Mouse (Mus musculus) forebrain, embryonic 16.5 days (tissue): ENCODE measurements at regions not wholly inside any gene's neighbourhood (a gene's known extent, or its start where the extent isn't known, plus 50 kb on each side); places are given as distances from the start of the nearest gene placed in this dataset.
"Not testable (repeated sequence)": the region's sequence is repeated elsewhere in the genome, so short reads cannot be mapped to it uniquely, and the experiment has no call there.

Experiments
- ATAC-seq: fragments of 200-750 bp; cut with Nextera tagmentation; 2 replicates; pipeline ENCODE4 v1.8.0; 2017; ENCODE audit warnings: mild to moderate bottlenecking, moderate library complexity
- H3K27ac ChIP-seq: fragments of 300-500 bp; sonication (generic); 2 replicates; pipeline ENCODE4 v1.5.1; 2014; ENCODE audit warnings: low read length, control low read depth
- H3K27me3 ChIP-seq: fragments of 300-500 bp; sonication (generic); replicated peaks from 2 replicates; pipeline ENCODE4 v1.6.1; 2014; ENCODE audit warnings: low read length; ENCODE audit not compliant: control insufficient read depth, insufficient read depth
- H3K36me3 ChIP-seq: fragments of 300-500 bp; sonication (generic); 2 replicates; pipeline ENCODE4 v1.6.1; 2014; ENCODE audit not compliant: control insufficient read depth, insufficient read depth
- H3K4me1 ChIP-seq: fragments of 300-500 bp; sonication (generic); replicated peaks from 2 replicates; pipeline ENCODE4 v1.6.1; 2014; ENCODE audit warnings: low read length; ENCODE audit not compliant: control insufficient read depth, insufficient read depth
- H3K4me2 ChIP-seq: fragments of 300-500 bp; sonication (generic); 2 replicates; pipeline ENCODE4 v1.6.1; 2014; ENCODE audit warnings: mild to moderate bottlenecking, low read length, control low read depth
- H3K4me3 ChIP-seq: fragments of 300-500 bp; sonication (generic); replicated peaks from 2 replicates; pipeline ENCODE4 v1.5.1; 2014; ENCODE audit warnings: mild to moderate bottlenecking, low read length, control low read depth
- H3K9ac ChIP-seq: fragments of 300-500 bp; sonication (generic); replicated peaks from 2 replicates; pipeline ENCODE4 v1.6.1; 2014; ENCODE audit warnings: low read depth, low read length, control low read depth
- H3K9me3 ChIP-seq: fragments of 300-500 bp; sonication (generic); 2 replicates; pipeline ENCODE4 v1.6.1; 2016; ENCODE audit warnings: low read length; ENCODE audit not compliant: control insufficient read depth
- WGBS: fragments of 180-500 bp; shearing (Covaris S2); extraction: QIAGEN DNeasy Blood & Tissue Kit; methylation state at CpG from one replicate; pipeline ENCODE4 v1.1.7; 2014; 5-methylcytosine and 5-hydroxymethylcytosine counted together

DNA sequence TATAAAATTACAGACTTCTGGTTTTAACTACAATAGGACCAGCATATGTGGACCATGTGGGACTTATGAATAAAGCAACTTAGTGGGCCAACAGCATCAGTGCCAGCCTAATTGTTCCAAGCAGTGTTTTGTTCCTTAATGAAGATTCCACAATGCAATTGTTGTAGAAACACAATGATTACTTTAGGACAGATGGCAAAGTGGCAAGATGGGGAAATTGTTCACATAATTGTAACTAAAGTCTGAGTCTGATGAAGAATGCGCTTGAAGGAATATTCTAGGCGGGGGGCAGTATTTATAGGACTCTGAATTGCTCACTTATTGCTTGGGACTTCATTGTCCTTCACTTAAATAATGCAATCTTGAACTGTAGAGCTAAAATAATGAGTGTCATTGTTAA is 253.4 kb upstream of the Kcnj3 start:
- no peak for ATAC-seq
- H3K4me1 ChIP-seq, result no peaks in the 10 kb centered on the region
- no peak overlapping the region for H3K9ac ChIP-seq
- no peaks in the 10 kb centered on the region for H3K9me3 ChIP-seq
- no peak overlapping the region for H3K27ac ChIP-seq
- no peak overlapping the region for H3K4me2 ChIP-seq
- no peaks in the 10 kb centered on the region for H3K27me3 ChIP-seq
- H3K4me3 ChIP-seq, result no peak overlapping the region
- WGBS, result 49% methylated on average over 2 of the region's 2 CpGs
- H3K36me3 ChIP-seq, result no peaks in the 10 kb centered on the region

DNA sequence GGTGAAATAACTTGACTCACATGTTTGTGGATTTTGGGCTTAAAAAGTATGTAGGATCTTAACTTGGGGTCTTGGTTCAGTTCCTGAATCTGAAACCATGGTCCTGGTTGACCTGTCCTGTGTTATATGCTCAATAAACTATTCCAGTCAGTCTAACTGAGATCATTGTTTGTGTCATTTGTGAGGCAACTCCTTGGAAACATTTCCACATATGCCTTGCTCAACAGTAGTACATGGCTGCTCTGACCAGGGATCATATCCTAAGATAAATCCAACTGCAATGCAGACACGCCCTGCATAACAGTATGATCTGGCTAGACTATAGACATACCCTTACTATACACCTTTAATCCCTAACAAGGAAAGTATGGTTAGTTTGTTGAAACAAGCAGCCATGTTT is 228.9 kb upstream of the Kcnj3 start:
- Histone ChIP-seq H3K9ac (no peak overlapping the region), H3K4me1 (no peaks in the 10 kb centered on the region; the same call in 1 of the 2 replicates), H3K4me3 (no peak overlapping the region), H3K27ac (no peak overlapping the region), H3K36me3 (no peaks in the 10 kb centered on the region), H3K9me3 (no peaks in the 10 kb centered on the region), H3K4me2 (no peak overlapping the region), H3K27me3 (no peaks in the 10 kb centered on the region)
- ATAC-seq, result no peak
- WGBS, result 94% methylated on average over 1 of the region's 1 CpGs

DNA sequence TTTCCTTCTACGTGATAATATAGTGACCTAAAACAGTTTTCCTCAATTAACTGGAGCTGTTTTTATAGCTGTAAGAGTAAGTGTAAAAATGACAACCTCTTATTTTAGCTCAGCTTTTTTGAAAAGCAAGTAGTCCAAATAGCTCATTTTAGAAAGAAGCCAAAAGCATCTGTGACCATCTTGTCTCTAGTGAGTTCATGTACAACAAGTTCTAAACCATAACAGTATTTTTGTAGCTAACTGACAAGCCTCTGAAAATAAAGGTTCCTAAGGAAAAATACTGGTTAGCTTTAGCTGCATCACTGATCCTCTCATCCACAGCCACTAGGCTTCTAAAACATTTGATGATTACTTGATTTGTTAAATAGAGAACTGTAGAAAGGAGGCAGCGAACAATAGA is 227.2 kb upstream of the Kcnj3 start:
- ATAC-seq, result no peak
- H3K27me3 ChIP-seq, result no peaks in the 10 kb centered on the region
- H3K9me3 ChIP-seq, result no peaks in the 10 kb centered on the region
- H3K4me2 ChIP-seq, result no peak overlapping the region
- H3K27ac ChIP-seq, result no peak overlapping the region
- no peaks in the 10 kb centered on the region; the same call in 1 of the 2 replicates for H3K4me1 ChIP-seq
- H3K9ac ChIP-seq, result no peak overlapping the region
- H3K4me3 ChIP-seq, result no peak overlapping the region
- no peaks in the 10 kb centered on the region for H3K36me3 ChIP-seq
- 88% methylated on average over 2 of the region's 2 CpGs for WGBS

DNA sequence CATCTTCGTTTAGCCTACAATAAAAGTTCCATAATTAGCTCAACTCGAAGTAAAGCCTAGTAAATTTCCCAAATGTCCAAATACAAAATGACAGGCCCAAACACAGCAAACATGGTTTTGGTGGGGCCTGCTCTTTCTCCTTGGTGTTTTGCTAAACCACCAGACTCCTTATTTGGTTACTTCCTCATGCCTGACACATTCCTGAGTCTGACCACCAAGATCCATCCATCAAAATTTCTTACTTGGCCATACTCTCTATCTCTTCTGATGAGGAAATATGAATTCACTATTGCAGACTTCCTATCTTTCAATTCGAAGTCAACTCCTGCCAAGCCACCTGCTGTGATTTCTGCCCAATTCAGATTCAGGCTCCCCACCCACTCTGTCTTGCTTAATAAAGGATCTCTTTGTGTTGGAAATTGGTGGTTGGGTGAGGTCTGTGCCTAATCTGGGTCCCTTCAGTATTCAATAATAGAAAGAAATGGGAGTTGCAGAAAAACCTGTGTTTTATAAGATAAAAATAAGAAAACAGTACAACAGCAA is 225.9 kb upstream of the Kcnj3 start:
- Histone ChIP-seq H3K4me1 (no peaks in the 10 kb centered on the region; the same call in 1 of the 2 replicates), H3K36me3 (no peaks in the 10 kb centered on the region), H3K27me3 (no peaks in the 10 kb centered on the region), H3K27ac (no peak overlapping the region), H3K4me2 (no peak overlapping the region), H3K9me3 (no peaks in the 10 kb centered on the region), H3K4me3 (no peak overlapping the region), H3K9ac (no peak overlapping the region)
- ATAC-seq, result no peak
- WGBS, result 58% methylated on average over 3 of the region's 3 CpGs

DNA sequence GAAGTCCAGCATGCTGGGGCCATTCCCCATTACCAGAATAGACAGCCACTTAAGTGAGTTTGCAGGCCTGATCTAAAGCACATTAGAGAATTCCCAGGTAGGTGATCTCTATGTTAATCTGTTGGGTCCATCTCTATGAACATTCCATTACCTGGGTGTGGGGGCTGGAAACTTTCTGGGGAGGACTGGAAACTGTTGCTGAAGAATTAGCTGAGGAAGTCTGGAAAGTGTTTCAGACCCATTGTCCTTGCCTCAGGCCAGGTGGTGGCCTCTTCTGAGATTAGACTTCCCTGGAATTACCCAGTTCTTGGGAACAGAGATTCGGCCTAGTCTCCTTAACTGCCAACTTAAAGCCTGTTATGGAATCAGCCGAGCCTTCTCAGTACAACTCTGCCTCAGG is 224.5 kb upstream of the Kcnj3 start:
- WGBS, result 90% methylated on average over 2 of the region's 2 CpGs

DNA sequence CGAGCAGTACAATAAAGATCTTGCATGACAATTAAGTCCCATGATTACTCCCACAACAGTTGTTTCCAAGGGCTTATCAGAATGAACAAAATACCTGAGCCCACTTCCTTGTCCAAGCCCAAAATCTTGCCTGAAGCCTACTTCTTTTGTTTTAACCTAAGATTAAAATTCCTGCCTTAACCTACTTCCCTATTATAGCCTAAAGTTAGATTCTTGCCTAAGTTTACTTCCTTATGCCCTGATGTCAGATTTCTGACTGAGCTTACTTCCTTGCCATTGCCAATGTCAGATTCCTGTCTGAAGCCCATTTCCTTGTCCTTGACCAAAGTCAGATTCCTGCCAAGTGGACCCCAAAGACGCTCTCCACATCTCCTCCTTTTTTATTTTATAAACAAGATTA is 213.7 kb upstream of the Kcnj3 start:
- Histone ChIP-seq H3K9me3 (no peaks in the 10 kb centered on the region), H3K4me3 (no peak overlapping the region), H3K4me1 (no peaks in the 10 kb centered on the region), H3K27ac (no peak overlapping the region), H3K36me3 (no peaks in the 10 kb centered on the region), H3K9ac (no peak overlapping the region), H3K4me2 (no peak overlapping the region), H3K27me3 (no peaks in the 10 kb centered on the region)
- 68% methylated on average over 2 of the region's 2 CpGs for WGBS
- no peak for ATAC-seq

More for the DNA sequence above, 224.5 kb upstream of the Kcnj3 start:
- Histone ChIP-seq H3K27me3 (no peaks in the 10 kb centered on the region), H3K36me3 (no peaks in the 10 kb centered on the region), H3K4me2 (no peak overlapping the region), H3K9me3 (no peaks in the 10 kb centered on the region), H3K9ac (no peak overlapping the region), H3K27ac (no peak overlapping the region), H3K4me3 (no peak overlapping the region), H3K4me1 (no peaks in the 10 kb centered on the region; the same call in 1 of the 2 replicates)
- ATAC-seq, result no peak

DNA sequence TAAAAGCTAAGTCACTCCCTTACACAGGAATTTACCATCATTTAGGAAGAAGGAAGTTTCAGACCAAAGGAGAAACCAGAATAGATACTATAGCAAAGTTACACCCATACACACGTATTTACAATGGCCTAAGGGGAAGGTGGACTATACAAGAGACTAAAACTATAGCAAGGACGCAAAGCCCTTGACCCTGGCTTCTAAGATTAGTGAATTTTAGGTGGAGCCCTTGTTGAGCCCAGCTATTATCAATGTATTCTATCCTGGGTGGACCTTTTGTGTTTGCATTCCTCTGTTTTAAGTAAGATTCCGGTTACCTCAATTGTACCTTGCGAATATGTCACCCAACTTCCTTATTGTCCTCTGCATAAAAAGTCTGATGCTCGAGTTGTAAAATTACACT is 213.0 kb upstream of the Kcnj3 start:
- H3K27me3 ChIP-seq, H3K4me1 ChIP-seq, ATAC-seq, H3K9ac ChIP-seq, H3K4me2 ChIP-seq, H3K4me3 ChIP-seq, H3K36me3 ChIP-seq, H3K27ac ChIP-seq, H3K9me3 ChIP-seq: not testable (repeated sequence)
- 95% methylated on average over 5 of the region's 5 CpGs for WGBS

DNA sequence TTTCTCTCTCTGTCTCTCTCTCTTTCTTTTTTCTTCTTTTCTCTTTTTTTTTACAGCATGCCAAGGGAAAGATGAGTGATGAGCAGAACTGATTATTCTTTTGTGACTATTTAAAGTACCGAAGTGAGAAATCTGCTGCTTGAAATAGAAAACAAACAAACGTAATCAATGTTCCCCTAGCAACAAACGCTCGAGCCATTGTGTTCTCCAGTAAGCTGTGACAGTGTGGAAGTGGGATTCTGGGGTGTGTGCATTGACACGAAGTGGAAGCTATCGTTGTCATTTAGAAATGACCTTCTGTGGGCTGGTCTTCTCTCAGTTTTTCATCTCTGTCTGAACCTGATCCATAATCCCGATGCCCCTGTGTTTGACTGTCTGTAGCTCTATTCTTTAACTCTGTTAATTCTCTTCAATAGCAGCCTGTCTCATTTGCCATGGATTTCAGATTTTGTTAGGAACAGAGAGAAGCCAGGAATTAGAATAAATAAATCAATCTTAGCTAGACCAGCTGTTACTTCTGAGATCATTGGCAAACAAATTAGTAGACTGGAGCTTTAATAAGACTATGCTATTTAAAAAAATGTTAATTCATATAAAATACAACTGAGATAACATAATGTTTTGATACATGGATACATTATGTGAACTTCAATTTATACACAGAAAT is 207.5 kb upstream of the Kcnj3 start:
- no peaks in the 10 kb centered on the region for H3K36me3 ChIP-seq
- H3K9ac ChIP-seq, result no peak overlapping the region
- ATAC-seq, result peak; percentile 60
- H3K9me3 ChIP-seq, result no peaks in the 10 kb centered on the region
- H3K27ac ChIP-seq, result peak overlapping the region; percentile 78
- H3K4me2 ChIP-seq, result peak overlapping the region; percentile 23
- WGBS, result 40% methylated on average over 7 of the region's 7 CpGs
- H3K27me3 ChIP-seq, result no peaks in the 10 kb centered on the region
- no peak overlapping the region for H3K4me3 ChIP-seq
- H3K4me1 ChIP-seq, result peaks cover 5% of the 10 kb centered on the region

DNA sequence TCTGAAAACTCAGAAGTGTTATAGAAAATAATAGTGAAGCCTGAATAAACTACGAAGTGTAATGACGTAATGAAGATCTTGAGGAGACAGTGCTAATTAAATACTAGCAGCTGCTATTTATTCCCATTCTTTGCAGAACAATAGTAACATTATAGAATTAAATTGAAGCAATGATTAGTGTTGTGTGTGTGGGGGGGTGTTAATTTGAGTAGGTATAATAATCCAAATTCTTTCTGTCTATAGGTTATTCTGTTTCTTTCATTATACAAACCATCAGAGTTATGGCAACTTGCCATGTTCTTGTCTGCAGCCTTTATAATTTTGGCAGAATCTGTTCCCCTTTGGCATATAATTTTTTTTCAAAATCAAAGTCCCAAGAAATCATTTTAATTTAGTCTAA is 203.9 kb upstream of the Kcnj3 start:
- ATAC-seq, result peak; percentile 41; the same call in 1 of the 2 replicates
- Histone ChIP-seq H3K27me3 (no peaks in the 10 kb centered on the region), H3K9ac (no peak overlapping the region), H3K27ac (no peak overlapping the region), H3K4me1 (peaks cover 5% of the 10 kb centered on the region), H3K9me3 (peaks cover 2% of the 10 kb centered on the region; the same call in 1 of the 2 replicates), H3K4me2 (no peak overlapping the region), H3K36me3 (no peaks in the 10 kb centered on the region), H3K4me3 (no peak overlapping the region)
- WGBS, result 14% methylated on average over 2 of the region's 2 CpGs

DNA sequence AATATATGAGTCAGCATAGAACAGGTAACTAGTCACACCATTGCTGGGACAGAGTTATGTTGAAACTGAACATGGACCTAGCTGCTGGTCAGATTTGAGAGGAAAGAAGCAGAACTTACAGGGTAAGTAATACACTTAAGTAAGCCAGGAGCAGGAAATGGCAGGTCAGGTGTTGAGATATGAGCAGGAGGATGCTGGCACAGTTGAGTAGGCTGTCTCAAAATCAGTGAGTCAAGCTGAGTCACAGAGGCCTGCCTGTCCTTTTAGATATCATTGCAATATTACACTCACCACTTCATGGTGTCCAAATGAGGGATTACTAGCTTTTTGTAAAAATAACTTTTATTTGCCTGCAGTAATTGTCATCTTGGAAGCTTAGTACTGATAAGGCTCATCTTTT is 182.6 kb upstream of the Kcnj3 start:
- Histone ChIP-seq H3K4me3 (no peak overlapping the region), H3K4me2 (no peak overlapping the region), H3K36me3 (no peaks in the 10 kb centered on the region), H3K27ac (no peak overlapping the region), H3K27me3 (no peaks in the 10 kb centered on the region), H3K9me3 (no peaks in the 10 kb centered on the region; the same call in 1 of the 2 replicates), H3K9ac (no peak overlapping the region), H3K4me1 (no peaks in the 10 kb centered on the region)
- ATAC-seq, result no peak
